Mouse (Mus musculus) adrenal gland, postnatal 0 days (tissue): ENCODE measurements around the gene Gm14393. TPM values are rescaled to one million over a fixed set of nuclear protein-coding genes. Genes with fewer than 3 reads are reported as not detected.

Source experiments
- polyA plus RNA-seq: library from polyadenylated mRNA; unstranded; fragments of >200 nt; fragmentation: Nextera tagmentation; extraction: Ambion mirVana; gene quantifications from 2 replicates; pipeline ENCODE4 v1.2.1, GENCODE M21; 2015

Gm14393 gene
- 2.3 and 6.3 TPM in 2 replicates for polyA plus RNA-seq

DNA sequence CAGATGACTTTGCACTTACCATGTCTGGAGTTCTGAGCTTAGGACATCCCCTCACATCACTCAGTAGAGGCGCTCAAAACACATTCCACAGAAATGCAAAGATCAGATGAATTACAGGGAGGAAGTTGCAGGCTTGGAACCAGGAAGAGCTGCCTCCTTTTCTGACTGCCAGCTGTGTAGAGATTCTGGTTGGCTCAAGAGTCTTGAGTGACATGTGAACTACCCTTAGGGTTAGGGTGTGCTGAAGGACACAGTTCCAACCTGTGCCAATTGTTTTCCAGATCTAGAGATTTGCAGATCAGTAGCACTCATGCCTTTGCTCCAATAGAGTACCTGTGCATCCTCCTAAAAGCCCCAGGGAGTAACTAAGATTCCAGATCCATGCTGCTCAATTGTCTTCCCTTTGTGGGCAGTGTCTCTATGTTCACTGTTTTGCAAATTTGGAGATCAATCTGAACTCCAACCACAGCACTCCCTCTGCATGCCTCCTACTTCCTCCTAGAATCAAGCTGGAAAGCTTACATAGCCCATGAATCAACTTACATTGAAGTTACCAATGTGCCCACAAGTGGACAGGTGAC is at the start of gene Gm14393:
Gene Gm14393, minus strand, starts transcription at position 101 of the 581 bp plus-strand sequence.

Other genes with a start within 250 kb of the Gm14393 start
- 0.22 and 0.26 TPM in 2 replicates for gene Gm14444, start 57.5 kb downstream of the Gm14393 start, polyA plus RNA-seq
- gene Gm14399, start 74.2 kb upstream of the Gm14393 start, polyA plus RNA-seq: 8.0 and 13.2 TPM in 2 replicates
- gene Gm14443, start 108.1 kb upstream of the Gm14393 start, polyA plus RNA-seq: 0.28 and 0.55 TPM in 2 replicates
- 2.2 and 6.0 TPM in 2 replicates for gene Gm14391, start 139.1 kb upstream of the Gm14393 start, polyA plus RNA-seq
- gene Gm14440, start 207.3 kb upstream of the Gm14393 start, polyA plus RNA-seq: not detected in 2 replicates